Mouse (Mus musculus) testis, adult 2 months (tissue): ENCODE results near the gene Ksr2.

Experiments used
- CTCF ChIP-seq: fragments of 200-500 bp; IDR thresholded peaks from 2 replicates; pipeline ENCODE4 v1.5.1; 2012; ENCODE audit warnings: low read depth, mild to moderate bottlenecking, inconsistent platforms, low read length, moderate library complexity; ENCODE audit not compliant: control insufficient read depth, insufficient read depth, insufficient replicate concordance
- POLR2A ChIP-seq: fragments of 200-500 bp; IDR thresholded peaks from 2 replicates; pipeline ENCODE4 v1.6.1; 2012; ENCODE audit warnings: low read depth, mild to moderate bottlenecking, inconsistent platforms, low read length, moderate library complexity; ENCODE audit not compliant: control insufficient read depth

GRCm38 (mm10) chr5:117417442-117417841 lies 3.6 kb downstream of the Ksr2 start:
- no peak for TF ChIP-seq POLR2A
- no peak for TF ChIP-seq CTCF
